Mouse (Mus musculus): ENCODE measurements around the gene Emc4.

Emc4 gene

DNA sequence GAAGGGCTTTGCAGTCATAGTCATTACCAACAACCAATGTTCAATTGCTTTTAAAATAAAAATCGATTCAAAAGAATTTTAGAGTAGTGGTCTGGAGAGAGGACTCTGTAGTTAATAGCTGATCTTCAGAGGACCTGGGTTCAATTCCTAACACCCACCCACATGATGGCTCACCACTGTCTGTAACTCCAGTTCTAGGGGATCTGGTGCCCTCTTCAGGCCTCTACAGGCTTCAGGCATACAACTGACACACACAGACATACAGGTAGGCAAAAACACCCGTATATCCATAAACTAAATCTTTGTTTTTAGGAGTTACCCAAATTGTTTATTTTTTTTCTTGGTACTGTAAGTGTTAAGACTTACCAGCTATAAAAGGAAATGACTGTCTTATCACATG, 28.1 kb downstream of the Emc4 start:
- peak; percentile 42 for DNase-seq (ENCODE audit: low read depth, low spot score)

DNA sequence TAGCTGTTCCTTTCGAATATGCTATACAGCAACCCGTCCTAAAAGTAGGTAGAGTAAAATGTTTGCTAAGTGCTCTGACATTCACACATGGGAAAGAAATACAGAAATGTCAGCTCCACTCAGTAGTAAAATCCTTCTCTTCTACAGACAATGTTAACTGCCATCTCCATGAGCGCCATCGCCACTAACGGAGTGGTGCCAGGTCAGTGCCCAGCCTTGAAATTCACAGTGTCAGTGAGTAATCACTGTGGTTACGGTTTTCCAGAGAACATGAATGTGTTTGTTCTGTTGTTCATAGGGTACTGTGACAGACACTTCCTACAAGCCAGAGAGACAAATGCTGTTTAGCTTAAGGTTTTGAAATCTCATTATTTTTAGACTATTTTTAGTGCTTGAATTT, 30.6 kb downstream of the Emc4 start:
- no peak for DNase-seq (ENCODE audit: low read depth, low spot score)

DNA sequence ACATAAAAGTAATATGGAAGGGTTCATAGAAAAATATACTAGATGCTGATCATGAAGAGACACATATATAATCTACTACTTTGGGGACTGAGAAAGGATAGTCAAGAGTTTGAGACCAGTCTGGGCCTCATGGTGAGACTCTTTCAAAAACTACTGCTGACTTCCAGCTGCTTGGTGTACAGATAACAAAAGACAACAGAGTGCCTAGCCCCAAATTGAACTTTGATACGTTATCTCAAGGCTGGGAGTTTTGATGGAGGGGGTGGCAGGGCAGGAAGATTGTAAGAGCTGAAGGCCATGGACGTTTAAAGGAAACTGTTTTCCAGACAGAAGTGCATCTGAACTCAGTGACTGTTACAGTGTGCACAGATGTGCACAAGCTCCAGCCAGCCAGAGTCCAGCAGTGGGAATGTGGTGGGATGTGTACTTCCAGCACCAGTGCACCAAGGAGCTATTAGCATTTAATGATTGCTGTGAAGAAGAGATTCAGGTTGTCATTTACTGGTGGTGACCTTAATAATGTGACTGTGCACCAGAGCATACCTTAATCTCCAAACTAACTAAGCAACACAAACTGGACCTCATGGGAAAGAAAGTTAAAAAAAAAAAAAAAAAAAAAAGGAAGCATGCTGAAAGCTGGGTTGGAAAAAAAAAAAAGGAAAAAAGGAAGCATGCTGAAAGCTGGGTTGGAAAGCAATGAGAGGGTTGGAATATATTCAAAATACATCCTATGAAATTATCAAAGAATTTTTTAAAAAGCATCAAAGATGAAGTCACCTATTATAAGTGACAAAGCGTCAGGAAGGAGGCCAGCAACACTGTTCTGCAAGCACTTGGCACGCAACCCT, 35.6 kb downstream of the Emc4 start:
- no peak for DNase-seq (ENCODE audit: low read depth, low spot score)

DNA sequence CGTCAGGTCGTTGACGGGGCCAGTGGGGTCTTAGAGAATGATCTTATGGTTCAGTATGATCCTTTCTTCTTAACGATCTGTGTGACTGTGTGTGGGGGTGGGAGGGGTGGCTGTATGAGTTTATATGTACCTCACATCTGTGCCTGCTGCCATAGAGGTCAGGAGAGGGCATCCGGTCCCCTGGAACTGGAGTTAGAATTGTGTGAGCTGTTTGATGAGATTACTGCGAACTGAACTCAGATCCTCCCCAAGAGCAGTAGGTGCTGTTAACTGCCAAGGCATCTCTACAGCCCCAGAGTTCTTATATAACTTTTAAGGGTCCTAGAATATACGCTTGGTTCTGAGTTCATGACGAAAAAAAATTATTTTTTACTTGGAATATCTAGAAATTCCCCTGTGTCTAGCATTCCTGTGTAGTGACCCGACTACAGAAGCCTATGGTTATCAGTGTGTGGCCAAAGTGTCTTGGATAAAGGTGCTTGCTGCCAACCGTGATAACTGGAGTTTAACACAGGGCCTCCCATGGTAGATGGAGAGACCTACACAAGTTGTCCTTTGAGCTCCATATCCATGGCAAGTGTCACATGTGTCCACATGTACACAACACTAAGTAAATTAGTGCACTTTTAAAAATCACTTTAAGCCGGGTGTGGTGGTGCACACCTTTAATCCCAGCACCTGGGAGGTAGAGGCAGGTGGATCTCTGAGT, 39.6 kb downstream of the Emc4 start:
- no peak for DNase-seq (ENCODE audit: low read depth, low spot score)

DNA sequence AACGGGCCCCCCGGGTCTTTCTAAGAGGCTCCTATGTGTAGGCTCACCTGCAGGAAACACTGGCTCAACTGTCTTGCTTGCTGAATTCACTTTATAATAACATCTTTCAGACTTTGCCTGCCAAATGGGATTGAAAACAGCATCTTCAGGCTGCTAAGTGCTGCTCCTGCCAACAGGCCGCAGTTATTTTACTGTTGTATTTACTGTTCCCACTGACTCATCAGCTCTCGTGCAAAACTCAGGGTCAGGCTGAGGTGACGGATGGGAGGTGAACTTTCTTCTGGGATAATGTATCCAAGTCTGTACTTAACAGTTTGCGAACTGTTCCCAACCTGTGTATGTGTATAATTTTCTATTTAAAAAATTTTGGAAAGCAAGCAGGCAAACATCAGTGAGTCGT, 48.9 kb downstream of the Emc4 start:
- DNase-seq (ENCODE audit: low read depth, low spot score) = no peak

DNA sequence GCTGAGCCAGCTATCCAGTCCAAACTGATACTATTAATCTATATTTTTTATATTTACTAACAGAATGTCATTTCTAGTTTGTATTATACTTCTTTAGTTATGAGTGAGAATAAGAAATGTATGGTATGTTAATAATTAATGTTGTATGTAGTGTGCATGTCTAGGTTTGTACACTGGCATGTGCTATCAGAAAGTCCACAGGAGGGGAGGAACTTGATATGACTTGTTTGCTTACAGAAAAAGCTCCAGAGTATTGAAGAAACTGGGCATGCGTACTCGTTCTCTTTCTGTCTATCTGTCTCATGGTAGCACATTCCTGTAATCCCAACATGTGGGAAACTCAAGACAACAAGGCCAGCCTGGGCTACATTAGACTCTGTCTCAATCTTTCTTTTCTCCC, 49.6 kb downstream of the Emc4 start:
- DNase-seq (ENCODE audit: low read depth, low spot score) = no peak

DNA sequence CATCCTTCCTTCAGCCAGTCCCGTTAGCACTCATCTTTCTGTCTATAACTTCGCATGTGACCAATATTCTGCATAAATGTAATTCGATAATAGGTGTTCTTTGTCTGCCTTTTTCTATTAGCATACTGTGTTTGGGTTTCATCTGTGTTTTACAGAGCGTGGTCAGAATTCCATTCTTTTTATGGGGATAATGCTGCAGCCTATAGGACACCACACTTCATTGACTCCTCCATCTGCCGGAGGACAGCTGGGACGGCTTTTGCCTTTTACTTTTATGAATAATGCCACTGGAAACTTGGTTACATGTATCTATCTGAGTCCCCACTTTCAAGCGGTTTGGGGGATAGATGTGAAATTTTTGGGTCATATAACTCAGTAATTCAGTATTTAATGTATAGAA, 52.2 kb downstream of the Emc4 start:
- no peak for DNase-seq (ENCODE audit: low read depth, low spot score)

All from A20 (cell line).